Mouse (Mus musculus): ENCODE data around the gene Herc3. TPM values are rescaled to one million over a fixed set of nuclear protein-coding genes. Genes with fewer than 3 reads are reported as not detected.

Herc3 gene
- total RNA-seq, 1 experiment: 14.9 TPM

DNA sequence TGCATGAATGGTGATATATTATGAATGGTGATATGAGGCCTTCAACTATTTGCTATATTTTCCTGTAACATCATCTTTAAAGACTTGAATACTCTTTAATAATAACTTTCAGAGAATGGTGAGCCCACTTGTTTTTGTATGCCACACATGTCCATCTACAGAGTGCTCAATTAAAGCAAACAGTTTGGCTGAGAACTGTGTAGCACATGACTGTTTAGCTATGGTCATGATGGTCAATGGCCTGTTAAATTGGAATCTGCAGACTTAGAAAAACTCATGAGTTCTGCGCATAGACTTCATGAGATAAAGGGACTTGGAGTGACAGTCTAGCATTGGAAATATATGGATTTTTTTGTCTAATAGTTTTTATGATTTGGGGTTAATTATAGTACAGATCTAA lies 119.1 kb downstream of the Herc3 start:
- in situ Hi-C loops (cut with MboI; ENCODE audit: low sequenced_read_pairs in 2 of 2, unreplicated experiment in 2 of 2): no loop called here
- Histone ChIP-seq H3K36me3 (ENCODE audit: control insufficient read depth, insufficient read depth, low read length, poor library complexity, severe bottlenecking) (no peaks in the 10 kb centered on the region), H3K4me3 (ENCODE audit: insufficient read depth in 1 of 2, low read depth in 1 of 2, low read length in 2 of 2, poor library complexity in 1 of 2, severe bottlenecking in 1 of 2) (no peak overlapping the region), H3K9ac (ENCODE audit: insufficient read depth, low read depth, low read length, poor library complexity, severe bottlenecking) (no peak overlapping the region), H3K27ac (ENCODE audit: insufficient read depth, low read depth, low read length, poor library complexity, severe bottlenecking) (no peak overlapping the region), H3K9me3 (ENCODE audit: control insufficient read depth, insufficient read depth, low read depth, low read length) (no peaks in the 10 kb centered on the region), H3K4me1 (ENCODE audit: control insufficient read depth in 2 of 2, insufficient read depth in 2 of 2, low read length in 2 of 2, poor library complexity in 1 of 2) (no peaks in the 10 kb centered on the region)
- no peak for DNase-seq (ENCODE audit: low read depth, low spot score)
- no peak for TF ChIP-seq MAFK (IDR thresholded peaks at IDR 0.05; ENCODE audit: insufficient read depth, low read depth, low read length)
- no peak for TF ChIP-seq HCFC1 (IDR thresholded peaks at IDR 0.05; ENCODE audit: borderline replicate concordance, insufficient read depth, low read length)
- TF ChIP-seq ZC3H11A (IDR thresholded peaks at IDR 0.05; ENCODE audit: borderline replicate concordance, low read depth, low read length): no peak
- TF ChIP-seq CHD2 (IDR thresholded peaks at IDR 0.05; ENCODE audit: low read depth, low read length): no peak
- no peak for TF ChIP-seq ZNF384 (IDR thresholded peaks at IDR 0.05; ENCODE audit: low read depth, low read length)

DNA sequence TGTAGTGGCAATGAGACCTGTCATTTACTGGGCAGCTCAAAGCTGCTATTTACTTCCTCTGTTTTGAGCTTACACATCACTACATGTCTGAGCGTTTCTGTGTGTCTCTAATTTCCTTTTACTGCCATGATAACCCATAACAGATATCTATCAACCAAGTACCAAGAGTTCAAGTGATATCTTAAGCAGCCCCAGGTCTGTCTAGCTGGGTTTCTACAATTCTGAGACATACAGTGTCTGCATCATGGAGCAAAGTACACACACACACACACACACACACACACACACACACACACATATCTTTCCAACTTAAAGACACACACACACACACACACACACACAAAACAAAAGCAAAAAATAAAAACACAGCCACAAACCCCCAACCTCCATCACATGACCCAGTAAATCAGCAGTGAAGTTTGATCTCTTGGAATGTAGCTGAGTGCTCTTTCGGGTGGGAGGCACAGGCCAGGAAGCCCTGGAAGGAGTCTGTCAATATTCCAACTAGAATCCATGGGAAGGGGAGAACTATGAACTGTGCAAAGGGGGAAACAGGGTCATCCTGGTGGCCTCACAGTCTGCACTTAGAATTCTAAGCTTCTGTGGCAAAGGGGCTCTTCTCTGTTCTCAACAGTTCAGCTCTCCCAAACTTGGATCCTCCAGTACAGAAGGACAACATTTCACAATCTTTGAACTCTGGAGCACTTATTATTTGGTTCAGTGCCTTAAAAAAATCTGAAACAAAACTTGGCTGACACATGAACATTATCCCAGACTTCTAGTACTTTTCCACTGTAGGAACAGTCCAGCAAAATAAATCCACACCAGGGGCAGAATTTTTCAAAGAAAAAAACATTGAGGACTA lies 120.1 kb downstream of the Herc3 start:
- in situ Hi-C loops (cut with MboI; ENCODE audit: low sequenced_read_pairs in 2 of 2, unreplicated experiment in 2 of 2): no loop called here
- Histone ChIP-seq H3K9me3 (ENCODE audit: control insufficient read depth, insufficient read depth, low read depth, low read length) (no peaks in the 10 kb centered on the region), H3K4me1 (ENCODE audit: control insufficient read depth in 2 of 2, insufficient read depth in 2 of 2, low read length in 2 of 2, poor library complexity in 1 of 2) (no peaks in the 10 kb centered on the region), H3K36me3 (ENCODE audit: control insufficient read depth, insufficient read depth, low read length, poor library complexity, severe bottlenecking) (no peaks in the 10 kb centered on the region), H3K9ac (ENCODE audit: insufficient read depth, low read depth, low read length, poor library complexity, severe bottlenecking) (no peak overlapping the region), H3K27ac (ENCODE audit: insufficient read depth, low read depth, low read length, poor library complexity, severe bottlenecking) (no peak overlapping the region), H3K4me3 (ENCODE audit: insufficient read depth in 1 of 2, low read depth in 1 of 2, low read length in 2 of 2, poor library complexity in 1 of 2, severe bottlenecking in 1 of 2) (no peak overlapping the region)
- DNase-seq (ENCODE audit: low read depth, low spot score): no peak
- TF ChIP-seq ZC3H11A (IDR thresholded peaks at IDR 0.05; ENCODE audit: borderline replicate concordance, low read depth, low read length) (no peak), ZNF384 (IDR thresholded peaks at IDR 0.05; ENCODE audit: low read depth, low read length) (no peak), CHD2 (IDR thresholded peaks at IDR 0.05; ENCODE audit: low read depth, low read length) (no peak), HCFC1 (IDR thresholded peaks at IDR 0.05; ENCODE audit: borderline replicate concordance, insufficient read depth, low read length) (no peak), MAFK (IDR thresholded peaks at IDR 0.05; ENCODE audit: insufficient read depth, low read depth, low read length) (no peak)

DNA sequence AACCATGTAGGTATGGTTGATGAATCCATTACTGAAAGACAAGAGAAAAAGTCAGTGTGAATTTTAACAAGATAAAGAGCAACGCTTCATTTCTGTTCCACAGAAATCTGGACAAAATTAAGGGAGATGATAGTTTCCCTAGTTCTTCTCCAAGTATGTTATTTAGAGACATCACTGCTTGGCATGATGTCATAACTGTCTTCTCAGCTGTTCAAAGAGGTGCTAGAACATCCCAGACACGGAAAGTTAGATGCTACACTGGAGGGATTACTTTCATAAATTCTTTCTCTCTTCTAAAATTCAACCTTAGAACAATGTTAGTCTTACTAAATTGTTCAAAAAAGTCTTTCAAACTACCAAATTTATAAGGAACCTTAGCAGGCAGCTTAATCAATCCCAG lies 129.3 kb downstream of the Herc3 start:
- no peaks in the 10 kb centered on the region for H3K36me3 ChIP-seq (ENCODE audit: control insufficient read depth, insufficient read depth, low read length, poor library complexity, severe bottlenecking)
- H3K9me3 ChIP-seq (ENCODE audit: control insufficient read depth, insufficient read depth, low read depth, low read length): no peaks in the 10 kb centered on the region
- H3K4me1 ChIP-seq (ENCODE audit: control insufficient read depth in 2 of 2, insufficient read depth in 2 of 2, low read length in 2 of 2, poor library complexity in 1 of 2): no peaks in the 10 kb centered on the region
- H3K9ac ChIP-seq (ENCODE audit: insufficient read depth, low read depth, low read length, poor library complexity, severe bottlenecking): no peak overlapping the region
- no peak overlapping the region for H3K27ac ChIP-seq (ENCODE audit: insufficient read depth, low read depth, low read length, poor library complexity, severe bottlenecking)
- H3K4me3 ChIP-seq (ENCODE audit: insufficient read depth in 1 of 2, low read depth in 1 of 2, low read length in 2 of 2, poor library complexity in 1 of 2, severe bottlenecking in 1 of 2): no peak overlapping the region
- in situ Hi-C loops (cut with MboI; ENCODE audit: low sequenced_read_pairs in 2 of 2, unreplicated experiment in 2 of 2): no loop called here
- no peak for TF ChIP-seq HCFC1 (IDR thresholded peaks at IDR 0.05; ENCODE audit: borderline replicate concordance, insufficient read depth, low read length)
- no peak for TF ChIP-seq ZC3H11A (IDR thresholded peaks at IDR 0.05; ENCODE audit: borderline replicate concordance, low read depth, low read length)
- no peak for TF ChIP-seq ZNF384 (IDR thresholded peaks at IDR 0.05; ENCODE audit: low read depth, low read length)
- TF ChIP-seq CHD2 (IDR thresholded peaks at IDR 0.05; ENCODE audit: low read depth, low read length): no peak
- no peak for TF ChIP-seq MAFK (IDR thresholded peaks at IDR 0.05; ENCODE audit: insufficient read depth, low read depth, low read length)
- no peak for DNase-seq (ENCODE audit: low read depth, low spot score)

DNA sequence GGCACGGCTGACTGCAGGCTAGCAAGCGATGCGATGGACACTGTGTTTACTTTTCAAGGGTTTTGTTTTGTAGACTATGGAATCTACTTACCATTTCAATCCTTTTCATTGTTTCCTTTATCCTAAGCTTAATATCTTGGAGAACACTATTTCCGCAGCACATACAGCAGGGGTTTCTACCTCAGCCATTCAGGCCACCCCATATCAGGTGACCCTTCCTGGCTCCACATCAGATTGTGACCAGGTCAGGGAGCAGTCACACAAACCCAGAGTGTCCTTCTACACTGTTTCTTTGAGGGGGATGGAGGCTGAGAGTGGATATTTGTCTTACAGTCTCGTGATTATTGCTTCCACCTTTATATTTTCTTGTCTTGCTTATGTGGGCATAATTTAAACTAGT lies 131.4 kb downstream of the Herc3 start:
- no peaks in the 10 kb centered on the region for H3K4me1 ChIP-seq (ENCODE audit: control insufficient read depth in 2 of 2, insufficient read depth in 2 of 2, low read length in 2 of 2, poor library complexity in 1 of 2)
- no peaks in the 10 kb centered on the region for H3K9me3 ChIP-seq (ENCODE audit: control insufficient read depth, insufficient read depth, low read depth, low read length)
- no peak for DNase-seq (ENCODE audit: low read depth, low spot score)
- no peaks in the 10 kb centered on the region for H3K36me3 ChIP-seq (ENCODE audit: control insufficient read depth, insufficient read depth, low read length, poor library complexity, severe bottlenecking)
- H3K9ac ChIP-seq (ENCODE audit: insufficient read depth, low read depth, low read length, poor library complexity, severe bottlenecking): no peak overlapping the region
- no peak overlapping the region for H3K27ac ChIP-seq (ENCODE audit: insufficient read depth, low read depth, low read length, poor library complexity, severe bottlenecking)
- H3K4me3 ChIP-seq (ENCODE audit: insufficient read depth in 1 of 2, low read depth in 1 of 2, low read length in 2 of 2, poor library complexity in 1 of 2, severe bottlenecking in 1 of 2): no peak overlapping the region
- no peak for TF ChIP-seq ZNF384 (IDR thresholded peaks at IDR 0.05; ENCODE audit: low read depth, low read length)
- no peak for TF ChIP-seq MAFK (IDR thresholded peaks at IDR 0.05; ENCODE audit: insufficient read depth, low read depth, low read length)
- TF ChIP-seq HCFC1 (IDR thresholded peaks at IDR 0.05; ENCODE audit: borderline replicate concordance, insufficient read depth, low read length): no peak
- no peak for TF ChIP-seq CHD2 (IDR thresholded peaks at IDR 0.05; ENCODE audit: low read depth, low read length)
- TF ChIP-seq ZC3H11A (IDR thresholded peaks at IDR 0.05; ENCODE audit: borderline replicate concordance, low read depth, low read length): no peak
- in situ Hi-C loops (cut with MboI; ENCODE audit: low sequenced_read_pairs in 2 of 2, unreplicated experiment in 2 of 2): no loop called here
